Mouse (Mus musculus) yolk sac, embryonic 10.5 days (tissue): ENCODE measurements around the gene Plod2.
A peak's percentile ranks its signal among the peaks of the same experiment; 100 is the strongest.

Source experiments
- DNase-seq: peaks from one replicate; pipeline ENCODE4 v3.0.0-alpha.2; 2017; ENCODE audit warnings: low spot score

The Plod2 gene

DNA sequence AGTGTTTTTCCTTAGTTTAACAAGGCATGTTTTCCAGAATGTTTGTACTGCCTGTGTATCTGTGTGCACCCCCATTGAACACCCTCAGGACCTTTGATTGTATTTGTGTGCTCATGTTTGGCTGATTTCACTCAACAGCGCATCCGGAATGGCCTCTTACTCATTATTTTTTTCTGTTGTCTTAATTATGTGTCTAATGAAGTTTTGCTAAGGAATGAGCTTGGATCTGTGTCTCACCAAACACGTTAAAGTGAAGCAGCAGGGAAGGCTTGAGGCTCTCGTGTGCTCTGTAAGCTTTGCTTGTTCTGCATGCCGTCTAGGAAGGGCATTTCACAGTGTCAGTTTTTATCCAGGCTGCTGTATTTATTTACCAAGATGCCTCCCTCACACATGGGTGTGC, 59.5 kb downstream of the Plod2 start:
- no peak for DNase-seq

- no peak for DNase-seq
Observed at GRCm38 (mm10) chr9:92603541-92603940, 61.5 kb downstream of the Plod2 start.

- peak; percentile 4 for DNase-seq
Observed at GRCm38 (mm10) chr9:92610628-92611267, 68.7 kb downstream of the Plod2 start.

GRCm38 (mm10) chr9:92612641-92613040, 70.6 kb downstream of the Plod2 start:
- no peak for DNase-seq

DNA sequence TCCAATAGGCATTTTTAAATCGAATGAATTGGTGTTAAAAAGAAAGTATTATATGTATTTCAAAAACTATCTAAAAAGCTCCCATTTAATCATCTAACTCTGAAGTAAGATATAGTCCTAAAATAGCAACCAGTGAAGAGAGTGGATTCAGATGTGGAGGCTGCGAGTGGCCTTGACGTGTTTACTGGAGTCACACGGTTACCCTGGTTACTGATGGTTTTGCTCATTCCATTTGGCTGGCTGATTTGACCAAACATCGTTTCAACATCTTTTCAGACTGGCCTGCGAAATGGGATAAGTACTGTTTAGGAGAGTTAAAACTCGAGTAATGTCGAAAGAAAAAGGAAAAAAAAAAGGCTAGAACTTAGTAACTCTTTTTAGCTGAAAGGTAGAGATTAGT, 71.2 kb downstream of the Plod2 start:
- no peak for DNase-seq

DNA sequence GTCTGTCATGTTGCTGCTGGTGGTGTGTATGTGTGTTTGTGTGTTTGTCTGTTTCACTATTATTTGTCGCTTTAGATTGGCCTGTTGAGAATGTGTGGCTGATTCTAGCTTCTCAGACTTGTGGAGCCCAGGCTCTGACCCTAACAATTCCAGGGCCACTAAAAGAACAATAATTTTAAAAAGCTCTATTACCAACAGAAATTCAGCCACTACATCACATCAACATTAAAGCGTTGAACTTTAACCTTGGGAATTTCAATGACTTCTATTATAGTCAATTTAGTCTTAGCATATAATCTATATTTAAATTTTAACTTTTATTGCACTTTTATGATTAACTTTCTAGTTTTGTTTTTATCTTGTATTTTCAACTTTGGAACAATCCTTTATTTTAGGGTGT, 74.4 kb downstream of the Plod2 start:
- DNase-seq: no peak

DNA sequence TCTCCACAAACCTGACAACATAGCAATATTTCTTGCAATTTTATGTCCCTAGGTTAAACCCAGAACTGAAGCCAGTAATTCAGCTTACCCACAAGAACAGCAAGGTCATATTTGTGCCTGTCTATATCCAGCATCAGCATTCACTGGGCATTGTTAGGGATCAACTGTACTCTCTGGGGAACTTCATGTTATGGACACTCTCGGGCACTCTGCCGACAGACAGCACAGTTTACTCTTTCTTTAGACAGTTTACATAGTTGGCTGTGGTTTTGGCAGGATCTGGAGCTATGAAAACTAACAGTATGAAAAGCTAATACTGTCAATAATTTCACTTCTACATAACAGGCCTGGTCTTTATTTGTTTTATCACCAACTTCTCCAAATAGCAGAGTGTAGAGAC, 75.4 kb downstream of the Plod2 start:
- no peak for DNase-seq

DNA sequence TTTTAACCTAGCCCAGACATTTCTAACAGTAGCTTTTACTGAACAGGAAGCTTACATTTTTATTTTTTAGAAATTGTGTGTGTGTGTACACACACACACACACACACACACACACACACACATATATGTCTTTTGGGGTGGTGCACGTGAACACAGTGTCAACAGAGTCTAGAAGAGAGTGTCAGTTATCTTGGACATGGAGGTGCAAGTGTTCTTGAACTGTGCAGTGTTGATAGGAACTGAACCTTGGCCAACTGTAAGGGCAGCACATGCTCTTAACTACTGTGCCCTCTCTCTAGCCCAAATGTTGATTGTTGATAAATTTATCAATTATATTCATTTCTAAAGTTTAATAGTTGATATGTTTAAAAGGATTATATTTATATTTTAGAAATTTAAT, 78.1 kb downstream of the Plod2 start:
- DNase-seq: no peak

GRCm38 (mm10) chr9:92621246-92621645, 79.2 kb downstream of the Plod2 start:
- DNase-seq: no peak

- no peak for DNase-seq
Observed at GRCm38 (mm10) chr9:92621878-92622282, 79.9 kb downstream of the Plod2 start.

DNA sequence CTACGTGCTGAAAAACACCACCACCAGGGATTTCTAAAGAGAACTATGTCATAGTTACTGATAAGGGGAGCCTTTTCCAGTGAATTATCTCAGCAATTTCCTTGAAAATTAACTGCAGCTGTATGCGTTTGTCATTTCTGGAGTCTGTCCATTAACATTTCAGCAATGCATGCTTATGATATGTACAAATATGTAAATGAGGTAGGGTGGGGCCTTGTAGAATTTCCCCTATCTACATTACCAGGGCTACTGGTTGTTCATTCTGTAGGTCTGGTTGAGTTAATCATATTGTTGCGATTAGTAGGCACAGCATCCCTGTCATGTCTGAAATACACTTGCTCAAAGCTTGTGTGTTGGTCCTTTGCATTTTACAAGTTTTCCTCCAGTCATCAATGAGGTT, 92.8 kb downstream of the Plod2 start:
- no peak for DNase-seq

DNA sequence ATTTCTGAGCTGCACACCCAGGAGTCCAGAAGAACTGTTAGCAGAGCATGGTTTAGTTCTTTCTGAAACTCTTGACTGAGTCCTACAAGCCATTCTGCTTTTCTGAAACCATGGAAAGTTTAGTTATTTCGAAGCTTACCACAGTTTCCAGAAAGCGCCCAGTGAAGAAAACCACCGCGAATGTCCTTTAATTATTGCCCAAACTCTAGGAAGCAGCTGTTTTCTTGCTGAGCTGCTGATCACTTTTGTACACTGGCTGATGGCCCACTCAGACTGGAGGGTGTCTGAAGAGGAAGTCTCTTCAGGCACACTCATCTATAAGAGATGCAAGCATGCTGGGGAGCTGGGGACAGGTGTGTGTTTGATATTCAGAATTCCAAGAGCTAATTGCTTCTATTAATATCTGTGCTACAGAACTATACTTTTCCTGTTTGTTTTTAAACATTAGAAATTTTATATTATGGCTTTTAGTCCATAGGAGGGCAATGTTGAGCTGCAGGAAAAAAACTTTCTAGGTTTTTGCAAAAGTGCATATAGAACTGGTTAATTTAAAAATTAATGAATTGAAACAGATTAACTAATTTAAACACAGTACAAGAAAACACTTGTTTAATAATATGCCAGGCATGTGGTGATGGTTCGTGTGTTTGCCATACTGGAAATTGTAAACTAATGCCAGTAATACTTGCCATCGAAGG, 97.3 kb downstream of the Plod2 start:
- DNase-seq: no peak

GRCm38 (mm10) chr9:92641717-92642116, 99.7 kb downstream of the Plod2 start:
- DNase-seq: no peak
